Mouse (Mus musculus): ENCODE measurements around the gene Gm38392.

- TF ChIP-seq POLR2A (IDR thresholded peaks at IDR 0.05; ENCODE audit: borderline replicate concordance, insufficient read depth, low read length) (no peak), CTCF (IDR thresholded peaks at IDR 0.05; ENCODE audit: borderline replicate concordance, insufficient read depth, low read depth, low read length) (no peak)
These were observed 62.1 kb downstream of the Gm38392 start for GRCm38 (mm10) chr3:88224929-88225328.

All from cerebellum, adult 2 months (tissue).